Mouse (Mus musculus): ENCODE measurements around the gene Elac2.

Elac2 gene

GRCm38 (mm10) chr11:65022771-65023170 lies 43.9 kb downstream of the Elac2 start:
- DNase-seq (ENCODE audit: low read depth), result no peak

GRCm38 (mm10) chr11:65028049-65028448 lies 49.2 kb downstream of the Elac2 start:
- no peak for DNase-seq (ENCODE audit: low read depth)

DNA sequence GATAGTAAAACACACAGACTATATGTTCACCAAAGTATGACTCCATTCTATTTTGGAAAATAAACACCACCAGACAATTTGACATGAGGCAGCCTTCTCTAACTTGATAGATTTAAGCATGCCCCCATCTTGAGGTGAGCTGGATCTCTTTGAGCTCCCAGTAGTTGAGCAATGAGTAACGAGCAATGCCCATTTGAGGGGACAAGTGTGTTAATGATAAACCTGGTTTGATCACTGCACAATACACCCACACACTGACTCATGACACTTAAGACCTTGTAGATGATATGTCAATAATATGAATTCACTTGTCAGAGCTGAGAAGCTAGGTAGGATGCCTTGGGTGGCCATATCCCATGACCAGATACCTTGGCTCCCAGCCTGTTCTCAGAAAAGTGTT lies 51.4 kb downstream of the Elac2 start:
- DNase-seq (ENCODE audit: low read depth), result no peak

DNA sequence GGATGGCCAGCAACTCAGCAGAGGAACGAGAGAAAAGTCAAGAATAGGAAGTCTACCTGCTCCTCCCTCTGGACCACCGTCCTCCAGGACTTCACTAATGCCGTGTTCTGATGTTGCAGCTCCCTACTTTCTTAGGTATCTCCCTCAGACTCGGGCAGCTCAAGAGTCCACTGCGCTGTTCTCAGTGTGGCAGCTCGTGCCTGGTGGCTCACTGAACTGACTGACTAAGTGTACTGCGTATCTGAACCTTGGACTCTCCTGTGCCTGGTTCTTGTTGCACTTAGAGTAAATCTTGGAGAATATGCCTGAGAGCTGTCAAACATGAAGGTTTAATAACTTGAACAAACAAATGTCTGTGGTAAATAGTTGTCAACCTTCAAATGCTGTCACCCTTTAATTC lies 53.4 kb downstream of the Elac2 start:
- DNase-seq (ENCODE audit: low read depth), result no peak

DNA sequence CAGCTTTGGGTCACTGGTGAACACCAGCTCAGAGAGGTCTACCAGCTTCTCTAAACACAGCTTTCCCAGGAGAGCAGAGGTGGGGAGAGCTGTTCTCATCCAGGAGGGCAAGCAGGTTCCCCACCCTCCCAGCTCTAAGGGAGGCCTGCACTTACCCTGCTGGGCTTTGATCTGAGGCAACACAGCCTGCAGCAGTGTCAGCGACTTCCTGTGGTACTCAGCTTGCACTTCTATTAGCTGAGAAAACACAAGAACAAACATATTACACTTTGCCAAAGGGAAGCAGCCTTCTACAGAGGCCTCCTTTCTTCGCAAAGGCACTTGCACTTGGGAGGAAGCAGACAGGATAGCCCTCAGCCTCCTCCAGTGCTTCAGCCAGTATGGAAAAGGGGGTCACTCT lies 60.2 kb downstream of the Elac2 start:
- no peak for DNase-seq (ENCODE audit: low read depth)

- peak; percentile 46 for DNase-seq (ENCODE audit: low read depth)
Measured at GRCm38 (mm10) chr11:65039517-65040095, 60.8 kb downstream of the Elac2 start.

- no peak for DNase-seq (ENCODE audit: low read depth)
Measured at GRCm38 (mm10) chr11:65040556-65040955, 61.7 kb downstream of the Elac2 start.

- no peak for DNase-seq (ENCODE audit: low read depth)
Measured at GRCm38 (mm10) chr11:65049090-65049489, 70.3 kb downstream of the Elac2 start.

DNA sequence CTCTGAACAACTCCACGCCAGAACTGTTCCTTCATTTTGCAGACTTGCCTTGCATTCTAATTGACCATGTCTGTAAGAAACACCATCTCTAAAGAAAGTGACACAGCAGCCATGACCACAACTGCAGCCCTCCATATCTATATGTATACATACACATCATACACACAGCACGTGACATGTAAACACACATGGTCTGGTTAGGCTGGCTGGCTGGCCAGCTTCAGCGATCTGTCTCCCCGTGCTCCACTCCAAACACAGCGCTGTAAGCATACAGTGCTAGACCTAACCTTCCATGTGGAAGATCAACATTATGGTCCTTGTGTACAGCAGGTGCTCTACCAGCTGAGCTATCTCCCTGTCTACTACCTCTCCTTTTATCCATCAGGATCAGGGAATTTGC lies 72.0 kb downstream of the Elac2 start:
- DNase-seq (ENCODE audit: low read depth), result no peak

Measured in fibroblast of lung, adult 2 months (primary cell).